Mouse (Mus musculus): Measurements from ENCODE around the gene Ripor2. TPM values are rescaled to one million over a fixed set of nuclear protein-coding genes. Genes with fewer than 3 reads are reported as not detected.
A peak's percentile ranks its signal among the peaks of the same experiment; 100 is the strongest.

Ripor2 gene
- polyA plus RNA-seq, 2 experiments = 2.1 TPM

DNA sequence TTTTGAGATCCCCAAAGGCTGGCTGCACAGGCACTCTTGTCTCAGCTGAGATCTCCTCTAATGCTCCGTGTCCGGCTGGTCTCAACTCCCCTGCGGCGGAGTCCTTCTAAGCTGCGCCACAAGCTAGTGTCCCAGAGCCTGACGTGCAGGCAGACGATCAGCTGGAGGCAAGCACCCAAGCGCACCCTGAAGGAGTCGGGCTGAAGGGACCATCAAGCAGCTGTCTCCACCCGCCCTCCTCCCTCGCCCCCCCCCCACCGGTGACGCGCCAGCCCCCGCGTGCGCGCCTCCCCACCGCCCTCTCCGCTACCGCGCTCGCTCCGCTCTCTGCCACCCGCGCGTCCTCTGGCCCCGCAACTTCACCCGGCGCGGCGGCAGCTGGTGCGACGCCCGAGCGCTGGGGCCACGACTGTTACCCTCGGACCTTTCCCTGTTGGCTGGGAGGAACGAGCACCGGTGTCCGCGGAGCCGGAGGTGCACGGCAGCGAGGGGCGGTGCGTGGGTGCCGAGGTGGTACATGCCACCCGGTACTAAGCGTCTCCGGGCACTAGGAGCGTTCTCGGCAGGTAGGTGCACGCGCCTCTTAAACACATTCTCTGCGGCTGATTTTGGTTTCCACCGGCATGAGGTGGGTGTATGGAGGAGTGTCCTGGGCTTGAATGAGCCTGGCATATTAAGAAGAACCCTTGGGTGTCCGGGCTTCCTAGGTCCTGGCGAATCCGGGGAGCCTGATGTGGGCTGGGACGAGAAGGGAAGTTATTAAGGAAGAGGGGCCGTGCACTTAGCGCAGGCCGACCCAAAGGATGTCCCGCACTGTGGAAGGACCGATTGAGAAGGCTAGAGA, 56.6 kb downstream of the Ripor2 start:
- H3K4me2 ChIP-seq (ENCODE audit: low read depth) = peak overlapping the region; percentile 68
- no peak overlapping the region for H3K27ac ChIP-seq
- no peak for ATAC-seq (ENCODE audit: insufficient read depth)
- H3K27me3 ChIP-seq (ENCODE audit: control insufficient read depth, insufficient read depth, low read length) = peaks cover 31% of the 10 kb centered on the region
- peaks cover 0 to 23% of the 10 kb centered on the region in 2 experiments; a peak in 2 of 4 replicates for H3K4me1 ChIP-seq (replicated peaks; ENCODE audit: control insufficient read depth in 2 of 2, insufficient read depth in 2 of 2, low read length in 1 of 2)
- no peaks in the 10 kb centered on the region for H3K9me3 ChIP-seq (ENCODE audit: control insufficient read depth, low read length)
- under 1% methylated on average over 64 of the region's 66 CpGs for WGBS (ENCODE audit: insufficient replicate concordance)
- DNase-seq (ENCODE audit: low read depth in 3 of 3, low spot score in 3 of 3) = no peak
- H3K4me3 ChIP-seq (ENCODE audit: insufficient read depth in 1 of 2, low read depth in 2 of 2, low read length in 2 of 2) = peak overlapping the region; percentile 45 to 48
- TF ChIP-seq CTCF (IDR thresholded peaks at IDR 0.05; ENCODE audit: low read depth) (no peak), EP300 (IDR thresholded peaks at IDR 0.05; ENCODE audit: low read depth) (no peak)
- no peak overlapping the region for H3K9ac ChIP-seq (replicated peaks)
- H3K36me3 ChIP-seq (replicated peaks; ENCODE audit: control insufficient read depth, insufficient read depth, low read depth) = no peaks in the 10 kb centered on the region

GRCm38 (mm10) chr13:24639215-24640165, 57.5 kb downstream of the Ripor2 start:
- 12% methylated on average over 22 of the region's 22 CpGs for WGBS (ENCODE audit: insufficient replicate concordance)
- Histone ChIP-seq H3K4me3 (ENCODE audit: insufficient read depth in 1 of 2, low read depth in 2 of 2, low read length in 2 of 2) (peak overlapping the region; percentile 45 to 48), H3K27ac (no peak overlapping the region), H3K36me3 (replicated peaks; ENCODE audit: control insufficient read depth, insufficient read depth, low read depth) (no peaks in the 10 kb centered on the region), H3K9ac (replicated peaks) (no peak overlapping the region), H3K27me3 (ENCODE audit: control insufficient read depth, insufficient read depth, low read length) (peaks cover 31% of the 10 kb centered on the region), H3K9me3 (ENCODE audit: control insufficient read depth, low read length) (no peaks in the 10 kb centered on the region), H3K4me2 (ENCODE audit: low read depth) (peak overlapping the region; percentile 68), H3K4me1 (replicated peaks; ENCODE audit: control insufficient read depth in 2 of 2, insufficient read depth in 2 of 2, low read length in 1 of 2) (peaks cover 0 to 18% of the 10 kb centered on the region in 2 experiments; a peak in 2 of 4 replicates)
- DNase-seq (ENCODE audit: low read depth in 3 of 3, low spot score in 3 of 3) = no peak
- TF ChIP-seq CTCF (IDR thresholded peaks at IDR 0.05; ENCODE audit: low read depth) (no peak), EP300 (IDR thresholded peaks at IDR 0.05; ENCODE audit: low read depth) (no peak)
- ATAC-seq (ENCODE audit: insufficient read depth) = no peak

DNA sequence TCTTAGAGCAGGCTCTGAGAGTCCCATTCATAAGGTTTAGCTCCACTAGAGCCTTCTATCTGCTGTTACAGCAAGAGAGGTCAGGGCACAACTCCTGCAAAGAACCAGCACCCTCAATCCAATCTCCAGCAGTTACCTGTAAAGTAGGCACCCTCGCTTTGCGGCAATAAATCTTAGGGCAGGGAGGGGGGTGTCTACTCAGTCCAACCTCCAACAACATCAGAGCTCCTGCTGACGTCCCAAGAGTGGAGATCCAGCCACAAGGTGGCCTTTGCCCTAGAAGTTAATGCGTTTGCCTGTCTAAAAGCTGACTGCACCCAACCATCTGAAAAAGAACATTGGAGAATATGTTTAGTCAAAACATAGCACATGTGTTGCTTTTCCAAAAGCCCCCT, 58.2 kb downstream of the Ripor2 start:
- DNase-seq (ENCODE audit: low read depth in 3 of 3, low spot score in 3 of 3) (no peak), ATAC-seq (ENCODE audit: insufficient read depth) (no peak)
- Histone ChIP-seq H3K4me2 (ENCODE audit: low read depth) (no peak overlapping the region), H3K4me3 (ENCODE audit: insufficient read depth in 1 of 2, low read depth in 2 of 2, low read length in 2 of 2) (no peak overlapping the region), H3K9ac (replicated peaks) (no peak overlapping the region), H3K4me1 (replicated peaks; ENCODE audit: control insufficient read depth in 2 of 2, insufficient read depth in 2 of 2, low read length in 1 of 2) (peaks cover 0 to 18% of the 10 kb centered on the region in 2 experiments; a peak in 2 of 4 replicates), H3K9me3 (ENCODE audit: control insufficient read depth, low read length) (no peaks in the 10 kb centered on the region), H3K27me3 (ENCODE audit: control insufficient read depth, insufficient read depth, low read length) (peaks cover 31% of the 10 kb centered on the region), H3K27ac (no peak overlapping the region), H3K36me3 (replicated peaks; ENCODE audit: control insufficient read depth, insufficient read depth, low read depth) (no peaks in the 10 kb centered on the region)
- TF ChIP-seq CTCF (IDR thresholded peaks at IDR 0.05; ENCODE audit: low read depth) = no peak
- 25% methylated on average over 4 of the region's 4 CpGs for WGBS (ENCODE audit: insufficient replicate concordance)

- H3K27ac ChIP-seq = no peak overlapping the region
- H3K9me3 ChIP-seq (ENCODE audit: control insufficient read depth, low read length) = no peaks in the 10 kb centered on the region
- peaks cover 0 to 18% of the 10 kb centered on the region in 2 experiments; a peak in 2 of 4 replicates for H3K4me1 ChIP-seq (replicated peaks; ENCODE audit: control insufficient read depth in 2 of 2, insufficient read depth in 2 of 2, low read length in 1 of 2)
- TF ChIP-seq EP300 (IDR thresholded peaks at IDR 0.05; ENCODE audit: low read depth) (no peak), CTCF (IDR thresholded peaks at IDR 0.05; ENCODE audit: low read depth) (no peak)
- no peak overlapping the region for H3K9ac ChIP-seq (replicated peaks)
- peaks cover 31% of the 10 kb centered on the region for H3K27me3 ChIP-seq (ENCODE audit: control insufficient read depth, insufficient read depth, low read length)
- no peaks in the 10 kb centered on the region for H3K36me3 ChIP-seq (replicated peaks; ENCODE audit: control insufficient read depth, insufficient read depth, low read depth)
- 47% methylated on average over 3 of the region's 3 CpGs for WGBS (ENCODE audit: insufficient replicate concordance)
- no peak overlapping the region for H3K4me3 ChIP-seq (ENCODE audit: insufficient read depth in 1 of 2, low read depth in 2 of 2, low read length in 2 of 2)
- ATAC-seq (ENCODE audit: insufficient read depth) (no peak), DNase-seq (ENCODE audit: low read depth in 3 of 3, low spot score in 3 of 3) (no peak)
- no peak overlapping the region for H3K4me2 ChIP-seq (ENCODE audit: low read depth)
Observed at GRCm38 (mm10) chr13:24640836-24641385, 58.9 kb downstream of the Ripor2 start.
